ENCODE assay signal across 8 mouse cellular contexts in genomic region chr13:81641289-81642045, GRCm38 (mm10). TPM values are rescaled to one million over a fixed set of nuclear protein-coding genes. Genes with fewer than 3 reads are reported as not detected.
DNase-seq lines count a peak whose midpoint lies in the region; ATAC-seq and TF ChIP-seq lines count a peak whose summit lies in the region.

No protein-coding gene starts in this region.

- H3K36me3 ChIP-seq in intestine, postnatal 0 days (ENCODE audit: control insufficient read depth, insufficient read depth) = no peaks in the 10 kb centered on the region
- H3K36me3 ChIP-seq in liver, embryonic 11.5 days (ENCODE audit: control insufficient read depth, insufficient read depth, low read length) = no peaks in the 10 kb centered on the region

- ATAC-seq in intestine, postnatal 0 days = no peak
- ATAC-seq in liver, embryonic 11.5 days (replicated peaks; ENCODE audit: low FRiP score) = no peak

- H3K4me2 ChIP-seq in intestine, postnatal 0 days (replicated peaks; ENCODE audit: low read depth) = no peak overlapping the region
- peak overlapping the region; percentile 33; the same call in 1 of the 2 replicates for H3K4me2 ChIP-seq in liver, embryonic 11.5 days

- H3K27ac ChIP-seq in intestine, postnatal 0 days (ENCODE audit: low read depth, low read length) = no peak overlapping the region
- H3K27ac ChIP-seq in liver, embryonic 11.5 days (ENCODE audit: low read depth, low read length) = no peak overlapping the region

- peak; percentile 36 for DNase-seq in urinary bladder, postnatal 25 days (ENCODE audit: low spot score)
- DNase-seq in urinary bladder, postnatal 4 days (ENCODE audit: low spot score in 2 of 2) = no peak
- DNase-seq in cerebellum, adult 9-11 months = peak; percentile 11
- DNase-seq in forelimb bud, embryonic 11.5 days (ENCODE audit: low read depth, low spot score) = peak; percentile 79
- peak; percentile 39 for DNase-seq in liver, embryonic 11.5 days (ENCODE audit: low spot score)
- DNase-seq in naive thymus-derived CD4-positive, alpha-beta T cell, adult 2 months (ENCODE audit: low read depth) = peak; percentile 61
- DNase-seq in yolk sac, embryonic 10.5 days (ENCODE audit: low spot score) = peak; percentile 14

- no peaks in the 10 kb centered on the region for H3K4me1 ChIP-seq in intestine, postnatal 0 days (replicated peaks; ENCODE audit: control insufficient read depth, insufficient read depth, low read length)
- H3K4me1 ChIP-seq in liver, embryonic 11.5 days (replicated peaks; ENCODE audit: control insufficient read depth, insufficient read depth, low read length) = peaks cover 11% of the 10 kb centered on the region; the same call in 1 of the 2 replicates

- peak; percentile 79 for TF ChIP-seq CTCF in intestine, postnatal 0 days (IDR thresholded peaks at IDR 0.05; ENCODE audit: low read depth)

- H3K9me3 ChIP-seq in intestine, postnatal 0 days (ENCODE audit: control insufficient read depth) = no peaks in the 10 kb centered on the region
- H3K9me3 ChIP-seq in liver, embryonic 11.5 days (ENCODE audit: control insufficient read depth, low read length) = no peaks in the 10 kb centered on the region

- H3K27me3 ChIP-seq in intestine, postnatal 0 days (replicated peaks; ENCODE audit: control insufficient read depth, insufficient read depth, low read length) = no peaks in the 10 kb centered on the region
- H3K27me3 ChIP-seq in liver, embryonic 11.5 days (replicated peaks; ENCODE audit: control insufficient read depth, insufficient read depth, low read length) = no peaks in the 10 kb centered on the region

- H3K9ac ChIP-seq in intestine, postnatal 0 days (ENCODE audit: low read depth, low read length) = no peak overlapping the region
- H3K9ac ChIP-seq in liver, embryonic 11.5 days (ENCODE audit: low read depth, low read length) = no peak overlapping the region

- 13% methylated on average over 8 of the region's 8 CpGs for WGBS in intestine, postnatal 0 days
- WGBS in liver, embryonic 11.5 days = 33% methylated on average over 8 of the region's 8 CpGs

- H3K4me3 ChIP-seq in intestine, postnatal 0 days (ENCODE audit: low read depth, low read length) = no peak overlapping the region
- no peak overlapping the region for H3K4me3 ChIP-seq in liver, embryonic 11.5 days (ENCODE audit: low read depth, low read length)

RNA-seq across cellular contexts. Expression of gene Adgrv1, which starts 8.5 kb away (rescaled TPM):
- polyA plus RNA-seq in intestine, postnatal 0 days (2015; fragmentation: Nextera tagmentation; extraction: Ambion mirVana) = 0.86 and 0.90 TPM in 2 replicates
- polyA plus RNA-seq in liver, embryonic 11.5 days (2014; fragmentation: Nextera tagmentation; extraction: Ambion mirVana) = 0.40 and 0.58 TPM in 2 replicates

RNA-seq across cellular contexts. Expression of gene Lysmd3, which starts 16.0 kb away (rescaled TPM):
- polyA plus RNA-seq in intestine, postnatal 0 days (2015; fragmentation: Nextera tagmentation; extraction: Ambion mirVana) = 32.4 and 32.7 TPM in 2 replicates
- 22.4 and 29.3 TPM in 2 replicates for polyA plus RNA-seq in liver, embryonic 11.5 days (2014; fragmentation: Nextera tagmentation; extraction: Ambion mirVana)

Comparison
In these comparisons a context has a peak if more than half of its experiments do, and no peak if none do; other contexts are left out.
1. DNase-seq: peak in urinary bladder, postnatal 25 days (single experiment), cerebellum, adult 9-11 months (single experiment), forelimb bud, embryonic 11.5 days (single experiment), liver, embryonic 11.5 days (single experiment), naive thymus-derived CD4-positive, alpha-beta T cell, adult 2 months (single experiment) and yolk sac, embryonic 10.5 days (single experiment); none in urinary bladder, postnatal 4 days (0 of 2).